Mouse (Mus musculus): ENCODE results near the gene Tbx1. TPM values are rescaled to one million over a fixed set of nuclear protein-coding genes. Genes with fewer than 3 reads are reported as not detected.
A peak's percentile ranks its signal among the peaks of the same experiment; 100 is the strongest.

Tbx1 gene
- polyA plus RNA-seq, 1 experiment from 2014 or later = 0.32 TPM

- ATAC-seq (replicated peaks; ENCODE audit: low FRiP score, low read depth) = no peak
- 47% methylated on average over 6 of the region's 6 CpGs for WGBS
These were observed 29.7 kb upstream of the Tbx1 start for GRCm38 (mm10) chr16:18620201-18620600.

GRCm38 (mm10) chr16:18619110-18619509, 28.6 kb upstream of the Tbx1 start:
- Histone ChIP-seq H3K27ac (no peak overlapping the region), H3K27me3 (ENCODE audit: insufficient read depth, low read length) (peaks cover 58% of the 10 kb centered on the region), H3K4me3 (replicated peaks; ENCODE audit: low read depth, low read length) (no peak overlapping the region), H3K9me3 (replicated peaks; ENCODE audit: low read length) (no peaks in the 10 kb centered on the region), H3K9ac (ENCODE audit: low read depth, low read length) (no peak overlapping the region), H3K4me1 (replicated peaks; ENCODE audit: insufficient read depth, low read length) (peaks cover 3% of the 10 kb centered on the region; the same call in 1 of the 2 replicates), H3K36me3 (ENCODE audit: insufficient read depth, low read length) (no peaks in the 10 kb centered on the region), H3K4me2 (ENCODE audit: low read length) (no peak overlapping the region)
- 64% methylated on average over 4 of the region's 4 CpGs for whole genome bisulfite sequencing
- no peak for TF ChIP-seq CTCF (IDR thresholded peaks at IDR 0.05; ENCODE audit: low read depth)
- ATAC-seq (replicated peaks; ENCODE audit: low FRiP score, low read depth) = no peak
- DNase-seq (ENCODE audit: low spot score) = no peak

More at GRCm38 (mm10) chr16:18620201-18620600, 29.7 kb upstream of the Tbx1 start:
- TF ChIP-seq CTCF (IDR thresholded peaks at IDR 0.05; ENCODE audit: low read depth) = no peak
- peaks cover 3% of the 10 kb centered on the region; the same call in 1 of the 2 replicates for H3K4me1 ChIP-seq (replicated peaks; ENCODE audit: insufficient read depth, low read length)
- no peak overlapping the region for H3K9ac ChIP-seq (ENCODE audit: low read depth, low read length)
- H3K27ac ChIP-seq = no peak overlapping the region
- peak overlapping the region; percentile 84; the same call in 1 of the 2 replicates for H3K4me2 ChIP-seq (ENCODE audit: low read length)
- DNase-seq (ENCODE audit: low spot score) = no peak
- no peaks in the 10 kb centered on the region for H3K9me3 ChIP-seq (replicated peaks; ENCODE audit: low read length)
- peak overlapping the region; percentile 39; the same call in 1 of the 2 replicates for H3K4me3 ChIP-seq (replicated peaks; ENCODE audit: low read depth, low read length)
- no peaks in the 10 kb centered on the region for H3K36me3 ChIP-seq (ENCODE audit: insufficient read depth, low read length)
- H3K27me3 ChIP-seq (ENCODE audit: insufficient read depth, low read length) = peaks cover 65% of the 10 kb centered on the region

GRCm38 (mm10) chr16:18618297-18618696, 27.8 kb upstream of the Tbx1 start:
- Histone ChIP-seq H3K9ac (ENCODE audit: low read depth, low read length) (no peak overlapping the region), H3K4me3 (replicated peaks; ENCODE audit: low read depth, low read length) (no peak overlapping the region), H3K36me3 (ENCODE audit: insufficient read depth, low read length) (no peaks in the 10 kb centered on the region), H3K9me3 (replicated peaks; ENCODE audit: low read length) (no peaks in the 10 kb centered on the region), H3K4me2 (ENCODE audit: low read length) (no peak overlapping the region), H3K4me1 (replicated peaks; ENCODE audit: insufficient read depth, low read length) (peaks cover 3% of the 10 kb centered on the region; the same call in 1 of the 2 replicates), H3K27me3 (ENCODE audit: insufficient read depth, low read length) (peaks cover 50% of the 10 kb centered on the region), H3K27ac (no peak overlapping the region)
- TF ChIP-seq CTCF (IDR thresholded peaks at IDR 0.05; ENCODE audit: low read depth) = no peak
- ATAC-seq (replicated peaks; ENCODE audit: low FRiP score, low read depth) = no peak
- WGBS = 30% methylated on average over 2 of the region's 2 CpGs
- DNase-seq (ENCODE audit: low spot score) = peak; percentile 37

- H3K27me3 ChIP-seq (ENCODE audit: insufficient read depth, low read length) = peaks cover 43% of the 10 kb centered on the region
These were observed 27.0 kb upstream of the Tbx1 start for GRCm38 (mm10) chr16:18617370-18618065.

GRCm38 (mm10) chr16:18613301-18613700, 22.8 kb upstream of the Tbx1 start:
- no peak for TF ChIP-seq CTCF (IDR thresholded peaks at IDR 0.05; ENCODE audit: low read depth)
- no peaks in the 10 kb centered on the region for H3K36me3 ChIP-seq (ENCODE audit: insufficient read depth, low read length)
- DNase-seq (ENCODE audit: low spot score) (peak; percentile 42), ATAC-seq (replicated peaks; ENCODE audit: low FRiP score, low read depth) (no peak)
- H3K27ac ChIP-seq = no peak overlapping the region
- H3K9ac ChIP-seq (ENCODE audit: low read depth, low read length) = no peak overlapping the region
- no peak overlapping the region for H3K4me3 ChIP-seq (replicated peaks; ENCODE audit: low read depth, low read length)
- 37% methylated on average over 3 of the region's 3 CpGs for WGBS
- H3K9me3 ChIP-seq (replicated peaks; ENCODE audit: low read length) = no peaks in the 10 kb centered on the region
- no peak overlapping the region for H3K4me2 ChIP-seq (ENCODE audit: low read length)
- 0 out of 2 replicates have a peak, but pooled peaks cover 3% of the 10 kb centered on the region for H3K4me1 ChIP-seq (replicated peaks; ENCODE audit: insufficient read depth, low read length)
- H3K27me3 ChIP-seq (ENCODE audit: insufficient read depth, low read length) = peaks cover 8% of the 10 kb centered on the region; the same call in 1 of the 2 replicates

More at GRCm38 (mm10) chr16:18617370-18618065, 27.0 kb upstream of the Tbx1 start:
- ATAC-seq (replicated peaks; ENCODE audit: low FRiP score, low read depth) = no peak; the same call in 1 of the 2 replicates
- peak; percentile 93 for DNase-seq (ENCODE audit: low spot score)
- TF ChIP-seq CTCF (IDR thresholded peaks at IDR 0.05; ENCODE audit: low read depth) = peak; percentile 95
- H3K4me1 ChIP-seq (replicated peaks; ENCODE audit: insufficient read depth, low read length) = peaks cover 3% of the 10 kb centered on the region; the same call in 1 of the 2 replicates
- WGBS = 3% methylated on average over 27 of the region's 27 CpGs
- H3K27ac ChIP-seq = no peak overlapping the region
- no peak overlapping the region for H3K9ac ChIP-seq (ENCODE audit: low read depth, low read length)
- H3K4me3 ChIP-seq (replicated peaks; ENCODE audit: low read depth, low read length) = no peak overlapping the region
- no peaks in the 10 kb centered on the region for H3K9me3 ChIP-seq (replicated peaks; ENCODE audit: low read length)
- no peaks in the 10 kb centered on the region for H3K36me3 ChIP-seq (ENCODE audit: insufficient read depth, low read length)
- H3K4me2 ChIP-seq (ENCODE audit: low read length) = peak overlapping the region; percentile 44

- TF ChIP-seq CTCF (IDR thresholded peaks at IDR 0.05; ENCODE audit: low read depth) = no peak
- H3K4me3 ChIP-seq (replicated peaks; ENCODE audit: low read depth, low read length) = no peak overlapping the region
- H3K36me3 ChIP-seq (ENCODE audit: insufficient read depth, low read length) = no peaks in the 10 kb centered on the region
- ATAC-seq (replicated peaks; ENCODE audit: low FRiP score, low read depth) = no peak; the same call in 1 of the 2 replicates
- peaks cover 7% of the 10 kb centered on the region; the same call in 1 of the 2 replicates for H3K27me3 ChIP-seq (ENCODE audit: insufficient read depth, low read length)
- no peak overlapping the region for H3K9ac ChIP-seq (ENCODE audit: low read depth, low read length)
- 0 out of 2 replicates have a peak, but pooled peaks cover under 1% of the 10 kb centered on the region for H3K4me1 ChIP-seq (replicated peaks; ENCODE audit: insufficient read depth, low read length)
- H3K27ac ChIP-seq = no peak overlapping the region
- no peak for DNase-seq (ENCODE audit: low spot score)
- H3K9me3 ChIP-seq (replicated peaks; ENCODE audit: low read length) = no peaks in the 10 kb centered on the region
- H3K4me2 ChIP-seq (ENCODE audit: low read length) = no peak overlapping the region
- 38% methylated on average over 13 of the region's 13 CpGs for WGBS
These were observed 21.3 kb upstream of the Tbx1 start for GRCm38 (mm10) chr16:18611752-18612151.

All from kidney, postnatal 0 days (tissue).